Mouse (Mus musculus) adrenal gland, adult 18-20 months (tissue): ENCODE measurements around the gene 2010111I01Rik. TPM values are rescaled to one million over a fixed set of nuclear protein-coding genes. Genes with fewer than 3 reads are reported as not detected.
"Not testable (repeated sequence)": the region's sequence is repeated elsewhere in the genome, so short reads cannot be mapped to it uniquely, and the experiment has no call there.

Experiments used
- DNase-seq, 2 experiments: peaks; one replicate each; pipeline ENCODE4 v3.0.0; 2021 to 2022; ENCODE audit warnings: low spot score in 2 of 2
- long read RNA-seq, 2 experiments: library from polyadenylated mRNA; stranded (forward); transcript quantifications; one replicate each; pipeline ENCODE4 v2.0.0; 2021
- total RNA-seq, 2 experiments: library from RNA; stranded (reverse); gene quantifications; 1 replicate in 1 of 2; 2 replicates in 1 of 2; pipeline ENCODE4 v1.2.3; 2021

2010111I01Rik gene
- total RNA-seq, result 100 to 1,000 TPM in 1 of 2 experiments, 10 to 100 TPM in 1; 93.2 to 108 TPM
- long read RNA-seq, experiment 1, partial matches to known transcripts, result 3 of 18 reads
- long read RNA-seq, experiment 1, other reads (novel, unspliced or antisense), result 8 of 18 reads
- long read RNA-seq, experiment 2, transcript 2010111I01Rik-225 (5 exons, 918 nt), result minor isoform, 6 of 75 reads
- long read RNA-seq, experiment 2, transcript 2010111I01Rik-224 (6 exons, 1,055 nt), result major isoform, 28 of 75 reads
- long read RNA-seq, experiment 2, partial matches to known transcripts, result 17 of 75 reads
- long read RNA-seq, experiment 2, other reads (novel, unspliced or antisense), result 20 of 75 reads

DNA sequence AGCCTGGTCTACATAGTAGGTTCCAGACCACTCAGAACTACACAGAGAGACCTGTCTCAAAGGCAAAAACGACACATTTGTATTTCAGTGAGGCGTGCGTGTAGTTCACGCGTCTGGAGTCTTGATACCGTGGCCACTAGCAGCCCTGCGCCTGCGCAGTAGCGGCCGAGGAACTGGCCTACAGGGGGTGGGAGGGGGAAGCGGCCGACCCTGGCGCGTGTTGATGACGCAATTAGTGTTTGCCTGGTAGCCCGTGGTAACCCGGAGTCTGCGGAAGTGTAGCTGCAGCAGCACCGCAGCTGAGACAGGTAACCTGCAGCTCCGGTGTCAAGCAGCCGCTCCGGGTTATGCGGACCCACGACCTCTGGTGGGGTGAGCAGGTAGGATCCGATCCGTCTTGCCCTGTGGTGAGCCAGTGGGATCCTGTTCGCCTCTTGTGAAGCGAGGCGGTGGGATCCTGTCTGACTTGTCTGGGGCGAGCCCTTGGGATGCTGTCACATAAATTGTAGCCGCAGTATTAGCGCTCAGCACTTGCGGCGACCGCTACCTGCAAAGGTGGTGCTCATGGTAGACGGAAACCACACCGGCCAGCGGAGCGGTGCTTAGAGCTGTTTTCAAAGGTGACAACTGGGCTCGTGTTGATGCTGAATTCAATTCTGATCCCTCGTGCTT, at the start of gene 2010111I01Rik:
Gene 2010111I01Rik, plus strand, starts transcription at position 254 of the 672 bp plus-strand sequence.
- DNase-seq, result peak; percentile 98

GRCm38 (mm10) chr13:62916675-62917074, 48.0 kb upstream of the 2010111I01Rik start:
- DNase-seq, result no peak

GRCm38 (mm10) chr13:62917416-62918110, 47.1 kb upstream of the 2010111I01Rik start:
- peak in 1 of 2 experiments; percentile 8 for DNase-seq

GRCm38 (mm10) chr13:62919647-62920341, 44.9 kb upstream of the 2010111I01Rik start:
- peak; percentile 82 to 85 for DNase-seq

DNA sequence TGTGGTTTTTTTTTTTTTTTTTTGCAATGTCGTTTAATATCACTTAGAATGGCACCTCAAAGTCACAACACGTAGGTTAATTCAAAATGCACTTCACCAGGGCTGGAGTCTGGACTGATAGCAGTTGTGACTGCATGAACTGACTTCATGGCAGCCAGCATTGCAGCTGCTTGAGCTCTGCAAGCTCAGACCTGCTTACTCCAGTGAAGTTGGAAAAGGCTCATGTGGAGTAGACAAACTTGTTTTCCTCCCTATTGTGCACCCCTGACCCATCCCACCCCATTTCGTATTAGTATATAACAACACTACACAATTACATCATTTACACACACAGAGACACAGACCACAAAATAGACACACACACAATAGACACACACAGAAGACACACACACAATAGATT, 42.0 kb upstream of the 2010111I01Rik start:
- DNase-seq, result no peak

DNA sequence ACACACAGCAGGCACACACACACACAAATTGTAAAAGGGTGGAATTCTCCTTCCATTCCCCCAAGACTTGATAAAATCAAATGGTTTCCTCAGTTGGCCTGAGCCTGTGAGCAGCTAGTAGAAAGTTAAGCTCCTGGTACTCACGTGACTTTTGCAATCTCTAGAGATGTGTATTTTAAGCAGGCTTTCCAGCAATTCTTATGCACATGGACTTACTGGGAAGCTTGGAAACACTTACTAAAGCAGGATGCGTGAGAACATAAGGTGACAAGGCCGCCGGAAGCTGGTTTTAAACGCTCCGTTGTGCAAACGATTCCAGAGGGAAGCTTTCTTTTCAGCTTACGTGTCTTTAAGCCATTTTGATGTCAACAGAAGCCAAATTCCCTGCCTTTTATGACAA, 41.5 kb upstream of the 2010111I01Rik start:
- no peak for DNase-seq

- DNase-seq, result peak; percentile 40 to 47
Measured at GRCm38 (mm10) chr13:62926479-62926878, 38.2 kb upstream of the 2010111I01Rik start.

GRCm38 (mm10) chr13:62927470-62927869, 37.2 kb upstream of the 2010111I01Rik start:
- no peak for DNase-seq

GRCm38 (mm10) chr13:62929144-62929543, 35.5 kb upstream of the 2010111I01Rik start:
- DNase-seq, result not testable (repeated sequence)

GRCm38 (mm10) chr13:62929766-62930389, 34.8 kb upstream of the 2010111I01Rik start:
- peak; percentile 25 to 27 for DNase-seq

DNA sequence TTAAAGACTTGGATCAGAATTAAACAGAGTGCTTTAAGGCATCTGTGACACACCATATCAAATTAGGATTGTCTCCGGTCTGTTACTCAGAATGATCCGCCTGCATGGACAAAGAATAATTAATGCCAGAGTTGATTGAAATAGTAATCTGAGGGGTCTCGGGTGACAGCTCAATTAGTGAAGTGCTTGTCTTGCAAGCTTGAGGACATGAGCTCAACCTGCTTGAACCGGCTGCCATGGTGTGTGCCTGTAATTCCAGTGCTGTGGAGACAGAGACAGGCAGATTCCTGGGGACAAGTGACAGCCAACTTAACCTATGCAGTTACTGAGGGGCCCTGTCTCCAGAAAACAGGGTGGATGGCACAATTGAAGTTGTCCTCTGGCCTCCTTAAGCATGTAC, 32.2 kb upstream of the 2010111I01Rik start:
- DNase-seq, result no peak

GRCm38 (mm10) chr13:62939371-62939770, 25.3 kb upstream of the 2010111I01Rik start:
- DNase-seq, result no peak

GRCm38 (mm10) chr13:62939797-62940196, 24.9 kb upstream of the 2010111I01Rik start:
- DNase-seq, result no peak

DNA sequence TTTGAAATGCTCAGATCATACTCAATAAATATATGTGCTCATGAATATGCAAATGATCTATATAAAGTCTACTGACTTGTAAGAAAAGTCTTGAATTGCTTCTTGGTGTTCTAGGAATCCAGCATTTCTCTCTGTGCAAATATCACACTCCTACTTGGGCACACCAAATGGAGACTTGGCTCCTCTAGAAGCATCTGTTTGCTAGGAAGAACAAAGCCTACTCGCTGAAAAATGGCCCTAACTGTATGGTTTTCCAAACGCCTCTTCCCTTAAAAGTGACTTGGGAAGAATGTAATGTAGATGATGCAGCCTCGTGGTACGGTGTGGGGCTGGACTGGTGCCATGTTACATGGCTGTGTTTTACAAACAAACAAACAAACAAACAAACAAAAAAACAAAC, 24.0 kb upstream of the 2010111I01Rik start:
- no peak for DNase-seq

DNA sequence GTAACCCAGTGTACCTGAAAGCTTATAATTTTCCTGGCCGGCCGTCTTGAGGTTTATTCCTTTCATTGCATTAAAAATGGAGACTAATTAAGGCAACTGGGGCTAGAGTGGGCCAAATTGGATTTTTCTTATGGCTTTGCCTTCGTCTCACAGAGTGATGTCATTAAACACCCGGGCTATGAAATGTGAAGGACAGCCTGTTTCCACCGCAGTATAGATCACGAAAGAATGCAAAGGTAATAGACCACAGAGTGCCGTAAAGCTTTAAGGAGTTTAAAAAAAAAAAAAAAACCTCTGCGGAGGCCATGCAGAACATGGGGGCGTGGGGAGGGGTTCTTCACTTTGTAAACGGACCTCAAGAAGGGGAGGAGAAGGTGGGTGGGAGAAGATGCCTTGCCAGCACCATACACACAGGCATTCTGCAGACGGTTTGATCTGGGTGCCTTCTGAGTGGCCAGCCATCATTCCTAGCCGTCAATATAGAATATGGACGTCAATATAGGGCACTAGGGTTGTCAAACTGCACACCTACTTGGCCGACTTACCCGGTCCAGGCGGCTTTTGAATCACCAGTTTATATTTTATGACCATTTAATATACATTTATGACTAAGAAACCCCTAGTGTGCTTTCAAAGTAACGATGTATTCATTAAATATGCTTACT, 23.2 kb upstream of the 2010111I01Rik start:
- no peak for DNase-seq

- DNase-seq, result no peak
Measured at GRCm38 (mm10) chr13:62943274-62943830, 21.3 kb upstream of the 2010111I01Rik start.

DNA sequence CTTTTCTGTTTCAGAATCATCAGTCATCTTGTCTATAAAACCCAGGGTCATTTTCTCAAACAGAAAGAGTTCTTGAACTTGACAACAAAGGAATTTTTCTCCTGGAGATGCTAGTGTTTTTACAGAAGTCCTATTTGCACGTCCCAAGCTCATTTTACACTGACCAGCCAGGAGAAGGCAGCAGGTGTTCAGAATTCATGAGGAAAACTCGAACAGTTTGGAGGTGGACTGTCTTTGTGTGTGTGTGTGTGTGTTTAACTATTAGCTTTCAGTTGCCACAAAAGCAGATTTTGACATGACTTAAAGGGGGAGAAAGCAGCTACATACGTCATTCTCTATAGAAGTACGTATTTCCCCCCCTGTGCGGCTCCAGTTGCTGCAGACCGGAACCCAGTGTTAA, 20.6 kb upstream of the 2010111I01Rik start:
- no peak for DNase-seq

- DNase-seq, result no peak
Measured at GRCm38 (mm10) chr13:62949560-62950188, 15.0 kb upstream of the 2010111I01Rik start.

GRCm38 (mm10) chr13:62951606-62952005, 13.1 kb upstream of the 2010111I01Rik start:
- no peak for DNase-seq
